Mouse (Mus musculus) bone marrow macrophage, adult 2 months (primary cell): ENCODE data around the gene Gatad1.

Source experiments
- CTCF ChIP-seq: IDR thresholded peaks from 2 replicates; pipeline ENCODE4 v1.5.1; 2012; ENCODE audit warnings: low read depth, mild to moderate bottlenecking, low read length, moderate library complexity
- POLR2A ChIP-seq: IDR thresholded peaks from 2 replicates; pipeline ENCODE4 v1.6.1; 2012; ENCODE audit warnings: mild to moderate bottlenecking, low read depth, low read length, borderline replicate concordance

GRCm38 (mm10) chr5:3669938-3670554 is 13.1 kb upstream of the Gatad1 start:
- TF ChIP-seq POLR2A (no peak), CTCF (no peak)
